Mouse (Mus musculus): ENCODE data around the gene Bcl11b.

The Bcl11b gene

GRCm38 (mm10) chr12:107934831-107935437 is 68.5 kb downstream of the Bcl11b start:
- no peak for DNase-seq (ENCODE audit: low read depth)

- no peak for DNase-seq (ENCODE audit: low read depth)
Measured at GRCm38 (mm10) chr12:107932140-107932539, 71.3 kb downstream of the Bcl11b start.

- DNase-seq (ENCODE audit: low read depth), result peak; percentile 7
Measured at GRCm38 (mm10) chr12:107931476-107931875, 71.9 kb downstream of the Bcl11b start.

- peak; percentile 84 for DNase-seq (ENCODE audit: low read depth)
Measured at GRCm38 (mm10) chr12:107930611-107931350, 72.6 kb downstream of the Bcl11b start.

- DNase-seq (ENCODE audit: low read depth), result no peak
Measured at GRCm38 (mm10) chr12:107928905-107929304, 74.5 kb downstream of the Bcl11b start.

GRCm38 (mm10) chr12:107928464-107928901 is 74.9 kb downstream of the Bcl11b start:
- no peak for DNase-seq (ENCODE audit: low read depth)

- no peak for DNase-seq (ENCODE audit: low read depth)
Measured at GRCm38 (mm10) chr12:107927961-107928431, 75.4 kb downstream of the Bcl11b start.

GRCm38 (mm10) chr12:107926074-107926855 is 77.1 kb downstream of the Bcl11b start:
- no peak for DNase-seq (ENCODE audit: low read depth)

- DNase-seq (ENCODE audit: low read depth), result no peak
Measured at GRCm38 (mm10) chr12:107924696-107925095, 78.7 kb downstream of the Bcl11b start.

- no peak for DNase-seq (ENCODE audit: low read depth)
Measured at GRCm38 (mm10) chr12:107923963-107924362, 79.4 kb downstream of the Bcl11b start.

- no peak for DNase-seq (ENCODE audit: low read depth)
Measured at GRCm38 (mm10) chr12:107922180-107922579, 81.2 kb downstream of the Bcl11b start.

GRCm38 (mm10) chr12:107921566-107921965 is 81.8 kb downstream of the Bcl11b start:
- no peak for DNase-seq (ENCODE audit: low read depth)

GRCm38 (mm10) chr12:107921154-107921553 is 82.2 kb downstream of the Bcl11b start:
- DNase-seq (ENCODE audit: low read depth), result no peak

GRCm38 (mm10) chr12:107920716-107921115 is 82.7 kb downstream of the Bcl11b start:
- no peak for DNase-seq (ENCODE audit: low read depth)

GRCm38 (mm10) chr12:107920076-107920475 is 83.3 kb downstream of the Bcl11b start:
- DNase-seq (ENCODE audit: low read depth), result no peak

- no peak for DNase-seq (ENCODE audit: low read depth)
Measured at GRCm38 (mm10) chr12:107918779-107919178, 84.6 kb downstream of the Bcl11b start.

GRCm38 (mm10) chr12:107916008-107916407 is 87.4 kb downstream of the Bcl11b start:
- no peak for DNase-seq (ENCODE audit: low read depth)

GRCm38 (mm10) chr12:107915396-107915795 is 88.0 kb downstream of the Bcl11b start:
- no peak for DNase-seq (ENCODE audit: low read depth)

- DNase-seq (ENCODE audit: low read depth), result no peak
Measured at GRCm38 (mm10) chr12:107908826-107909225, 94.6 kb downstream of the Bcl11b start.

GRCm38 (mm10) chr12:107905333-107905732 is 98.1 kb downstream of the Bcl11b start:
- no peak for DNase-seq (ENCODE audit: low read depth)

GRCm38 (mm10) chr12:107904457-107904856 is 98.9 kb downstream of the Bcl11b start:
- DNase-seq (ENCODE audit: low read depth), result no peak

- no peak for DNase-seq (ENCODE audit: low read depth)
Measured at GRCm38 (mm10) chr12:107903949-107904348, 99.5 kb downstream of the Bcl11b start.

- no peak for DNase-seq (ENCODE audit: low read depth)
Measured at GRCm38 (mm10) chr12:107891449-107891848, 112.0 kb downstream of the Bcl11b start.
